Mouse (Mus musculus) kidney, postnatal 0 days (tissue): ENCODE measurements around the gene D230025D16Rik. TPM values are rescaled to one million over a fixed set of nuclear protein-coding genes. Genes with fewer than 3 reads are reported as not detected.
A peak's percentile ranks its signal among the peaks of the same experiment; 100 is the strongest.

Source experiments
- ATAC-seq: fragments of 200-750 bp; cut with Nextera tagmentation; replicated peaks from 2 replicates; pipeline ENCODE4 v1.8.0; 2017; ENCODE audit warnings: low read depth, moderate number of reproducible peaks, moderate TSS enrichment, moderate library complexity; ENCODE audit not compliant: low FRiP score
- DNase-seq: peaks from one replicate; pipeline ENCODE4 v3.0.0-alpha.2; 2016; ENCODE audit warnings: low spot score
- H3K27ac ChIP-seq: fragments of 300-500 bp; sonication (generic); 2 replicates; pipeline ENCODE4 v1.5.1; 2014; ENCODE audit warnings: mild to moderate bottlenecking
- H3K27me3 ChIP-seq: fragments of 300-500 bp; sonication (generic); 2 replicates; pipeline ENCODE4 v1.6.1; 2014; ENCODE audit warnings: low read length, mixed read lengths; ENCODE audit not compliant: insufficient read depth
- H3K36me3 ChIP-seq: fragments of 300-500 bp; sonication (generic); 2 replicates; pipeline ENCODE4 v1.6.1; 2014; ENCODE audit warnings: low read length, mixed read lengths; ENCODE audit not compliant: insufficient read depth
- H3K4me1 ChIP-seq: fragments of 300-500 bp; sonication (generic); replicated peaks from 2 replicates; pipeline ENCODE4 v1.6.1; 2014; ENCODE audit warnings: antibody characterized with exemption, low read length, mixed read lengths; ENCODE audit not compliant: insufficient read depth
- H3K4me2 ChIP-seq: fragments of 300-500 bp; sonication (generic); 2 replicates; pipeline ENCODE4 v1.6.1; 2014; ENCODE audit warnings: mild to moderate bottlenecking, low read length, moderate library complexity, mixed read lengths
- H3K4me3 ChIP-seq: fragments of 300-500 bp; sonication (generic); replicated peaks from 2 replicates; pipeline ENCODE4 v1.5.1; 2014; ENCODE audit warnings: low read depth, low read length
- H3K9ac ChIP-seq: fragments of 300-500 bp; sonication (generic); 2 replicates; pipeline ENCODE4 v1.6.1; 2014; ENCODE audit warnings: low read depth, low read length
- H3K9me3 ChIP-seq: fragments of 300-500 bp; sonication (generic); replicated peaks from 2 replicates; pipeline ENCODE4 v1.6.1; 2016; ENCODE audit warnings: low read length, inconsistent platforms, mixed read lengths
- CTCF ChIP-seq: IDR thresholded peaks from 2 replicates; pipeline ENCODE4 v1.5.1; 2016; ENCODE audit warnings: antibody characterized with exemption, low read depth, mild to moderate bottlenecking, moderate library complexity
- WGBS: fragments of 180-500 bp; shearing (Covaris S2); extraction: QIAGEN DNeasy Blood & Tissue Kit; methylation state at CpG from one replicate; pipeline ENCODE4 v1.1.7; 2014; 5-methylcytosine and 5-hydroxymethylcytosine counted together
- polyA plus RNA-seq: library from polyadenylated mRNA; unstranded; fragments of >200 nt; fragmentation: Nextera tagmentation; extraction: Ambion mirVana; gene quantifications from 2 replicates; pipeline ENCODE4 v1.2.1, GENCODE M21; 2015

D230025D16Rik gene
- polyA plus RNA-seq, 1 experiment from 2014 or later, result 20.6 TPM

DNA sequence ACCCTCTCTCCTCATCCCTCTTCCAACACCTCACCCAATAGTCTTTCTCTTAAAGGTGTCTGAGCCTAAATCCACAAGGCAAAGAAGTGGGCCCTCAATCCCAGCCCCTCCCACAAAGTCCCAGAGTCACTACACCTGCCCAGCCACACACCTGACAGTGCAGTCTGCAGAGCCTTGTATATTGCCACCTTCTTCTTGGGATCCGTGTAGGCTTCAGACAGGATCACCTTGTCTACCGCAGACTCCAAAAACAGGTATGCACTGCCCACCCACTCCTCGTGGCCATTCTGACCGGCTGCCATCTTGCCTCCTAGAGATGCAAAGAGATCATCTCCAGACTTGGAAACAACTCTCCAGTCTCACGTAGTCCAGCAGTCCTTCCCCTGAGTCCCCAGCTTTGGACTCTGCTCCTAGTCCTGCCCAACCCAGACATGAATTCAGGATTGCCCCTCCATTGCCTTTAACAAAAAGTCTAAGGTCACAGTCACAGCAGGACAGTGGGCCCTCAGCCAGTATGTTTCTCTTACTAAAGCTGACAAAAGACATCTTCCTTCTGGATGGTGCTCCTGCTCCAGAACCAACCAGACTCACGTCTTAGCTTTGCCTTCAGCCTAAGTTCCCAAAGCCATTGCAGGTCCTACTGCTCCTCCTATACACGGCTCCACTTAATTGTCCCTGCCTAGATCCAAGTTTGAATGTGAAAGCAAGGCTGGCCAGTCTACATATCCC, 35.6 kb downstream of the D230025D16Rik start:
- WGBS, result 71% methylated on average over 7 of the region's 7 CpGs
- no peak overlapping the region for H3K4me2 ChIP-seq
- no peak for TF ChIP-seq CTCF
- H3K4me3 ChIP-seq, result no peak overlapping the region
- H3K9ac ChIP-seq, result no peak overlapping the region
- H3K4me1 ChIP-seq, result peaks cover 12% of the 10 kb centered on the region; the same call in 1 of the 2 replicates
- ATAC-seq (no peak), DNase-seq (no peak)
- no peaks in the 10 kb centered on the region for H3K36me3 ChIP-seq
- 0 out of 2 replicates have a peak, but pooled peaks cover 8% of the 10 kb centered on the region for H3K27me3 ChIP-seq
- H3K9me3 ChIP-seq, result no peaks in the 10 kb centered on the region
- H3K27ac ChIP-seq, result no peak overlapping the region

- Histone ChIP-seq H3K9me3 (no peaks in the 10 kb centered on the region), H3K4me1 (peaks cover 12% of the 10 kb centered on the region; the same call in 1 of the 2 replicates), H3K9ac (no peak overlapping the region), H3K36me3 (no peaks in the 10 kb centered on the region), H3K27ac (no peak overlapping the region), H3K4me3 (no peak overlapping the region), H3K4me2 (no peak overlapping the region), H3K27me3 (0 out of 2 replicates have a peak, but pooled peaks cover 10% of the 10 kb centered on the region)
- ATAC-seq (no peak), DNase-seq (no peak)
- no peak for TF ChIP-seq CTCF
- 87% methylated on average over 12 of the region's 12 CpGs for WGBS
Observed at GRCm38 (mm10) chr8:105261326-105261980, 36.5 kb downstream of the D230025D16Rik start.

GRCm38 (mm10) chr8:105263244-105263912, 38.4 kb downstream of the D230025D16Rik start:
- peak overlapping the region; percentile 48; the same call in 1 of the 2 replicates for H3K4me3 ChIP-seq
- 0 out of 2 replicates have a peak, but pooled peaks cover 28% of the 10 kb centered on the region for H3K27me3 ChIP-seq
- H3K27ac ChIP-seq, result no peak overlapping the region
- no peak overlapping the region for H3K9ac ChIP-seq
- WGBS, result 41% methylated on average over 16 of the region's 16 CpGs
- H3K4me1 ChIP-seq, result peaks cover 12% of the 10 kb centered on the region; the same call in 1 of the 2 replicates
- DNase-seq, result no peak
- H3K4me2 ChIP-seq, result peak overlapping the region; percentile 79
- H3K36me3 ChIP-seq, result no peaks in the 10 kb centered on the region
- no peaks in the 10 kb centered on the region for H3K9me3 ChIP-seq
- TF ChIP-seq CTCF, result no peak; the same call in 1 of the 2 replicates
- no peak for ATAC-seq

DNA sequence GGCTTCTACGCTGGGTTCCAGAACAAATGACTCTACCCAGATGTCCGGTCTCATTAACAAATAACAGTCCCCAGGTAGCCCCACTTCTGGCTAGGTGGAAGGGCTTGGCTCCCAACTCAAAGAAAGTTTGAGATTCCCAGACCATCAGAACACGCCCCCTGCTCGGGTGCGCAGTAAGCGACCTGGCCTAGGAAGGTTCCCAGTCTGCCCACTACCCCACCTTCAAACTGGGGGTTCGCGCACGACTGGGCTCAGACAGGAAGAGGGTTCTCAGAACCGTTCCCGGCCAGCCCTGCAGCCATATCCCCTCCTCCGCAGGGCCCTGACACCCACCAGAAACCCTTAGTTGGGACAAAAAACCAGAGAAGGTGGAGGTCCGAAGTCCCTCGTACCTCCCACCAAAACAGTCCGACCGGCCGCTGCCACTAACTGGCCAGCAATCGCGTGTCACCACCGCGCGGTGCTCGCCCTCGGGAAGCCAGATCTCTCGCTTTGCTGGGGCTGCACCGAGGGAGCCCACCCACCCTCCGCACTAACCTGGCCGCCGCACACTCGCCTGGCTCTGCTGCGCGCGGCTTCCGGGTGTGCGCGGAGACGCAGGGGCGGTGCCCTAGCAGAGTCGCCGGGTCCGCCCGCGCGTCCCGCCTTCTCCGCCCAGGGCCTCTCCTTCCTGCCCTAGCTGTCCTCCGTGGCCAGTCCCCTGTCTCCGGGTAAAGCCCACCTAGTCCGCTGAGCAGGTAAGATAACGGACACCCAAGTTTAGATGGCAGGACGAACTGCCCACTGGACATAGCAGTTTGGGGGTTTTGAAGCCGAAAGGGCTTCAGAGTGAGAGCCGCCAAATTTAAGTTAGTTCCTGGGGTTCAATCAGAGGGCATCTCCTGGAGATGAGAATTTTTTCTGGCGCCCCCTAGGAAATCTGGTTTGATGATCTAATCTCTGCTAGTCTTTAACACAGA, 39.4 kb downstream of the D230025D16Rik start, which contains the start of the genes Tradd and Fbxl8:
TSS of gene Tradd (minus strand) at position 586 of the 959 bp plus-strand sequence.
TSS of gene Fbxl8 (plus strand) at position 625 of the 959 bp plus-strand sequence.
- TF ChIP-seq CTCF, result no peak; the same call in 1 of the 2 replicates
- DNase-seq (peak; percentile 79), ATAC-seq (peak; percentile 52)
- 1% methylated on average over 54 of the region's 54 CpGs for WGBS
- Histone ChIP-seq H3K9me3 (no peaks in the 10 kb centered on the region), H3K4me1 (peaks cover 13% of the 10 kb centered on the region; the same call in 1 of the 2 replicates), H3K4me2 (peak within 1 kb of the TSS; percentile 79), H3K9ac (peak within 1 kb of the TSS; percentile 56), H3K36me3 (no peaks in the 10 kb centered on the region), H3K4me3 (peak within 1 kb of the TSS; percentile 48), H3K27ac (no peak within 1 kb of the TSS), H3K27me3 (peaks cover 31% of the 10 kb centered on the region)

GRCm38 (mm10) chr8:105265128-105265527, 40.2 kb downstream of the D230025D16Rik start:
- Histone ChIP-seq H3K27me3 (peaks cover 38% of the 10 kb centered on the region), H3K4me3 (peak overlapping the region; percentile 48), H3K9ac (peak overlapping the region; percentile 56; the same call in 1 of the 2 replicates), H3K4me2 (peak overlapping the region; percentile 79), H3K4me1 (peaks cover 15% of the 10 kb centered on the region; the same call in 1 of the 2 replicates), H3K9me3 (no peaks in the 10 kb centered on the region), H3K36me3 (no peaks in the 10 kb centered on the region), H3K27ac (no peak overlapping the region)
- no peak for TF ChIP-seq CTCF
- ATAC-seq (no peak), DNase-seq (peak; percentile 27)
- WGBS, result 5% methylated on average over 10 of the region's 10 CpGs
